Mouse (Mus musculus) hindlimb bud, embryonic 11.5 days (tissue): ENCODE results near the gene 2510009E07Rik.
"Not testable (repeated sequence)": the region's sequence is repeated elsewhere in the genome, so short reads cannot be mapped to it uniquely, and the experiment has no call there.

ENCODE experiments used
- DNase-seq: peaks from one replicate; pipeline ENCODE4 v3.0.0-alpha.2; 2012; ENCODE audit warnings: low read depth, low spot score; ENCODE audit errors: extremely low spot score

2510009E07Rik gene

DNA sequence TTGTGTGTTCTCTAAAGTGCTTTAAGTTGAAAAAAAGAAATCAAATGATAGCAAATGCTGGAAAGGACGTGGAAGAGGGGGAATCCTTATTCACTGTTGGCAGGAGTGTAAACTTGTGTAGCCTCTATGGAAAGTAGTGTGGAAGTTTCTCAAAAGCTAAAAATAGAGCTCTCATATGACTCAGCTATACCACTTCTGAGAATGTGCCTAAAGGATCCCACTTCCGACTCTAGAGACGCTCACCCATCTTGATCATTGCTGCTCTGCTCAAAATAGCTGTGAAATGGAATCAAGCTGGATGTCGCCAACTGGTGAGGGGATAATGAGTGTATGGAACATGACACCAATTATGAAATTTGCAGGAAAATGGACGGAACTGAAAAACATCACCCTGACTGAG lies 7.1 kb downstream of the 2510009E07Rik start:
- no peak for DNase-seq

- no peak for DNase-seq
These were observed 17.7 kb downstream of the 2510009E07Rik start for GRCm38 (mm10) chr16:21676791-21677190.

GRCm38 (mm10) chr16:21673651-21674050 lies 20.8 kb downstream of the 2510009E07Rik start:
- DNase-seq, result not testable (repeated sequence)

GRCm38 (mm10) chr16:21673046-21673445 lies 21.4 kb downstream of the 2510009E07Rik start:
- not testable (repeated sequence) for DNase-seq

DNA sequence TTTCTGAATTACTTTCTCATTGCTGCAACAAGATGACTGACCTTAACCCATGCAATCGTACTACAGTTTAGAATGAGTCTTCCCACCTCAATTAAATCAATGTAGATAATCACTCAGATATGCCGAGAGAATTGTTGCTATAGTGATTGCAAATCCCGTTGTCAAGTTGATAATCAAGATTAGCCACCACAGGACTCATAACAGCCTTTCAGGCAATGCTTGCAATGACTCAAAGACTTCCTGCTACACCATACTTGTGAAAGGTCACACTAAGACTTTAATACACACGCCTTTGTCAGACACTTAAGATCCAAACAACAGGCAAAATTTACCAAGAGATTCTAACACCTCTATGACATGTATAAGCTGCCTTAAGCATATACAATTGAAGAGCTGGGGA lies 22.6 kb downstream of the 2510009E07Rik start:
- no peak for DNase-seq

- no peak for DNase-seq
These were observed 29.0 kb downstream of the 2510009E07Rik start for GRCm38 (mm10) chr16:21665423-21665986.

- no peak for DNase-seq
These were observed 29.7 kb downstream of the 2510009E07Rik start for GRCm38 (mm10) chr16:21664633-21665363.

- DNase-seq, result no peak
These were observed 38.5 kb downstream of the 2510009E07Rik start for GRCm38 (mm10) chr16:21655961-21656360.

GRCm38 (mm10) chr16:21655291-21655690 lies 39.2 kb downstream of the 2510009E07Rik start:
- DNase-seq, result no peak

- DNase-seq, result no peak
These were observed 40.1 kb downstream of the 2510009E07Rik start for GRCm38 (mm10) chr16:21654384-21654783.

DNA sequence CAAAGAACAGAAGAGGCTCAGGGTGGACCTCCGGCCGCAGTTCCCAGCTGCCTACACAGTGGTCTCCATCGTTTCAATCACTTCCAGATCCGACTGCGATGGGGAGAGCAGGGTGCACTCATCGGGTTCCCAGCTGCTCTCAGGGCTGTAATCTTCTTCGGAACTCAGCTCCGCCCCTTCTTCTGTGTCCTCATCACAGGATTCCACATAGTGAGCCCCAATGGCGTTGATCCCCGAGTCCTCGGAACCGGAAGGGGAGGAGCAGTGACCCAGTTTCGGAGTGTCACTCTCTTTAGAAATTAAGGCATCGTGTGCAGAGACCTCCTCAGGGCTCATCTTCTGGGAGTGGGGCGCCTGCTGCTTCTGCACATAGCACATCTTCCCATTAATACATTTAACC lies 41.3 kb downstream of the 2510009E07Rik start:
- DNase-seq, result no peak

DNA sequence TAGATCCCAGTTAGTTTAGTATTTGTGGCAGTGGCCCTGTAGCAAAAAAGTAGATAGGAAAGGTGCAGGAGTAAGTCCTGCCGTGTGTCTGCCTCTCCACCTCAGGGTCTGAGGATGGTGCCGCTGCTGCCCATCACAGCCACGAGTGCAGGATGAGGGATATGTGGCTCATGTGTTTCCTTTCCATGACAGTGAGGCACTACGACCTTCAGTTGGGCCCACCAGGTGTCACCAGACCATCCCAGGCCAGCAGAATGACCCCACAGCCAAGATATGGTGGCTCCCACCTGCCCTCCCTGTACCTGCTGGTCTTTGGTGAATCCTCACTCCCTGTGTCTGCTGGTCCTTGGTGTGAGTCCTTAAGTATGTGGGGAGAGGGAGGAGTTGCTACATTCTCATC lies 43.3 kb downstream of the 2510009E07Rik start:
- no peak for DNase-seq

- no peak for DNase-seq
These were observed 44.2 kb downstream of the 2510009E07Rik start for GRCm38 (mm10) chr16:21650289-21650688.

- DNase-seq, result no peak
These were observed 45.7 kb downstream of the 2510009E07Rik start for GRCm38 (mm10) chr16:21648800-21649199.

DNA sequence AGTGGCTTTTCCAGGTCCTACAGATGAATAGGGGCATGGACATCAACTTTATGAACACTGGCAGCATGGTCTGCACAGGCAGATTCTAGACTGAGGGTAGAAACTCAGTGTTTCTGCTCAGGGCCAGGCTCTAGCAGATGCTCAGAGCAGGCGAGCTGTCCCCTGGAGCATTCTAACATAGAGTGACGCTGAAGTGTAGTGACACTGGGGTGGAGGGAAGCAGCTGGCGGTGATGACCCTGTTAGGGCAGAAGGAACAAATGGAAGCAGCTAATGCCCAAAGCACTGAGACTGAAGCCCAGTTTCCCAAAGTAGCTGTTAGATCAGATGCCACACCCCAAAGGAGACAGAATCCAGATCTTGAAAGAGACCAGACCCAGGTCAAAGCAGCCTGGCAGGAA lies 48.0 kb downstream of the 2510009E07Rik start:
- DNase-seq, result no peak

- DNase-seq, result no peak
These were observed 48.5 kb downstream of the 2510009E07Rik start for GRCm38 (mm10) chr16:21645915-21646314.

- no peak for DNase-seq
These were observed 49.9 kb downstream of the 2510009E07Rik start for GRCm38 (mm10) chr16:21644574-21644973.

- DNase-seq, result no peak
These were observed 50.4 kb downstream of the 2510009E07Rik start for GRCm38 (mm10) chr16:21644066-21644561.

DNA sequence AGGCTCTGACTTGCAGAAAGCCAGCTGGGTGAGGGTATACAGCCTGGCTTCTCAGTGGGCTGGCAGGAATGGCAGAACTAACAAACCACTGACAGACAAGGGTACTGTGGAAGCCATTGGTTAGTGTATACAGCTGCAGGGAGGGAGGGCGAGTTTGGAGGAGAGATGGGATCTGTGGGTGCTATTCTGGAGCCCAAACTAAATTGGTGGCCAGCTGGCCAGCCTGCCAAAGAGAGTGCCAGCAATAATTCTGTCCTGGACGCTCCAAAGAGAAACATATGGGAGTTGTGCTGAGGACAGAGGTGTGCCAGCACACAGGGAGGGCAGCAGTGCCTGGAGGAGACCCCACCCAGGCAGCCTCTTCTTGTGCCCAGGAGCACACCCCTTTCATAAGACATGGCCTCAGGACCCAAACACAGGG lies 50.8 kb downstream of the 2510009E07Rik start:
- no peak for DNase-seq

- no peak for DNase-seq
These were observed 51.6 kb downstream of the 2510009E07Rik start for GRCm38 (mm10) chr16:21642906-21643305.

- DNase-seq, result no peak
These were observed 52.5 kb downstream of the 2510009E07Rik start for GRCm38 (mm10) chr16:21641944-21642343.

- no peak for DNase-seq
These were observed 53.5 kb downstream of the 2510009E07Rik start for GRCm38 (mm10) chr16:21640766-21641499.
